Mouse (Mus musculus) adrenal gland, adult (tissue): ENCODE data around the gene Car4.

Experiments used
- DNase-seq, 2 experiments: peaks; one replicate each; pipeline ENCODE4 v3.0.0; 2022 to 2023; ENCODE audit warnings: low spot score in 1 of 2; ENCODE audit not compliant: inconsistent age in 2 of 2

Gene Car4

DNA sequence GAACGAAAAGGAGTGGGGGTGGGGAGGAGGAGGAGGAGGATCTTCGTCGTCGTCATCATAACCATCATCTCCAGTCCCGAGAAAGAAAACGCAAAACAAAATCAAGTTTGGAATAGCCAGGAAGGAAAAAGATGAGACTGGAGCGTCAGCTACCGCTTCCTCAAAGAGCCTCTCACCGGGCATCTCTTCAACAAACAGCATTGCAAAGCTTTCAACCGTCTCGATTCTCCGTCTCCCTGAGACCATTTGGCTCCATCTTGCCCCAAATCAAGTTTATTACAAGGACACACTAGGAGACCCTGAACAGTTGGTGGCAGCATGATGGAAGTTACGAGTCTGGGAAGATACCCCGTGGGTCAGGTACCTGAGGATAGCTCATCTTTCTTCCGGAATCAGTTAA, 415 bp upstream of the Car4 start:
- no peak for DNase-seq

DNA sequence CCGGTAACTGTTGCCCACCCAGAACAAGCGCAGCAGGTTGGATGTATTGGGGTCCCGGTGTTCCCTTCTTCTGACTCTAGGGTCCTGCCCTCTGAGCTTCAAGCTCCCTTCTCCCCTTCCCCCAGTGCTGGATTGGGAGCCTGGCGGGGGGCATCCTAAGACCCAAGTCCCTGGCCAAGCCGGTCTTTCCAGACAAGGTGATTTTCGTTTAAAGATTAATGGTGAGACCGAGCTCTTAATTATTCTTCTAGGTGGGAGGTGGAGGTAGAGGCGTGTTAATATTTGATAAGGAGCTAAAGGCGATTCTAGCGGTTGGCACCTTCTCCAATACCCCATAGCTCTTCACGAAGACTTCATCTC, 665 bp downstream of the Car4 start:
- no peak for DNase-seq

DNA sequence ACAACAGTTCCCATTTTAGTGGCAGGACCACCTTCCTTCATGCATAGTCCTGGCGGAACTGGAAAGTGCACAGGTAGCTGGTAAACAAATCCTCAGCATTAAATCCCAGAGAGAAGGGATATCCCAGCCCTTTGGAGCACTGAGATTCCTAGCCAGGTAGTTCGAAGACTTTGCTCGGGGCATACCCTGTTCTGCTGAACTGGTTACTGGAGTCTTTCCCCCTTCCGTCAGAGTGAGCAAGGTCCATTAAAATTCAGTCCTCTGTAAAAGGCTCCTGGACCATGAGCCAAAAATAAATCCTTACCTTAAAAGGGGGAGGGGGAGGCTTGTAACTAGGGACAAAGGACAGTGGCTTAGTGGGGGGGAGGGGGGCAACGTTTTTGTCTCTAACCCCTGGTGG, 1.6 kb downstream of the Car4 start:
- DNase-seq = no peak

DNA sequence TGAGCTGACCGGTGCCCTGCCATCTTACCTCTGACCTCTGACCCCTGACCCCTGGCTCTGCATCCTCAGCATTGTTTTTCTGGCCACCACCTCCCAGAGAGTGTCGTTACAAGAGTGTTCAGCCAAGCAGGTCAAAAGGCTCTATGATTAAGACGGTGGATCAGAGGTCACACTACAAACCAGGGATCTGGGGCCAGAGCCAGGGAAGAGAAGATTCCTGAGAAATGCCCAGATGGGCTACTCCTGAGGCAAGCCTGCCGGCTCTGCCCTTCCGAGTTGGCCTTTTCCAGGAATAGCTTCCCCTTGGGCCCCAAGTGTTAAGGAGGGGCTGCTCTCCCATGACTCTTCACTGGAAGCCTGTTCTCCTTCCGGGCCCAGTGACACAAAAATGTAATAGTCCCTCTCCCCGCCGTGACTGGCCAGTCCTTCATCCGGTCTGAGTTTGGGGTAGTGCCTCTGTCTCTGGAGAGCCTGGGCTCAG, 2.2 kb downstream of the Car4 start:
- DNase-seq = peak; percentile 8 to 55

DNA sequence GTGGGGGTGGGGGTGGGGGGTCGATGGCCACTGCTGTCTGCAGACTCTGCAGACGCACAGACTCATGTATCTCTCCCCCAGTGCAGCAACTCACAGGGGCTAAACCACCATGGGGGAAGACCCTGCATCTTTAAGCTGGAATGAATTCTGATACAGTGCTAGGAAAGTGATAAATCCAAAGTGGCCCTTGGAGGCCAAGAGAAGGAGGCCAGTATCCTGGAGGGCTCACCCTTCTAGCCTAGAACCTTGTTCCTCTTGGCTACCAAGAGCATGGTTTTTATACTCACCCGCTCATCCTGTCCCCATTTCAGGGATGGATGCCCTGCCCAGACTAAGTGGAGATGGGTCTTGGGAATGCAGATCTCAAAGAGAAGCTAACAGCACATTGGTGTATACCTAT, 2.7 kb downstream of the Car4 start:
- DNase-seq = no peak

DNA sequence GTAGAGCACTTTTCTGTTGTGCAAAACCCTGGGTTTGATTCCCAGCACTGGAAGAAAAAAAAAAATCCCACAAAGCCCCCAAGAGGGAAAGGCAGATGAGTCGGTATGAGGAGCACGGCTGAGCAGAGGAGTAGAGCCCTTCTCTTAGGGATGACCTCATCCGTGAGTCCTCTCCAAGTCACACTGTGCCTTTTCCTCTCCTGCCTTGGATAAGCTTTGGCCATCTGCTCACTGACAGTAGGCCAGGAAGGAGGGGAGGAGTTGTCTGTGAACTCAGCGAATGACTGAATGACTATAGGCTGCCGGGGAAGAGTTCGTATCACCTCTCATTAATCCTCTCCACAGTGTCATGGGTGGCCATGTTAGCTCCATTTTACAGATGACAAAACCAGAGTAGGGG, 3.2 kb downstream of the Car4 start:
- no peak for DNase-seq

DNA sequence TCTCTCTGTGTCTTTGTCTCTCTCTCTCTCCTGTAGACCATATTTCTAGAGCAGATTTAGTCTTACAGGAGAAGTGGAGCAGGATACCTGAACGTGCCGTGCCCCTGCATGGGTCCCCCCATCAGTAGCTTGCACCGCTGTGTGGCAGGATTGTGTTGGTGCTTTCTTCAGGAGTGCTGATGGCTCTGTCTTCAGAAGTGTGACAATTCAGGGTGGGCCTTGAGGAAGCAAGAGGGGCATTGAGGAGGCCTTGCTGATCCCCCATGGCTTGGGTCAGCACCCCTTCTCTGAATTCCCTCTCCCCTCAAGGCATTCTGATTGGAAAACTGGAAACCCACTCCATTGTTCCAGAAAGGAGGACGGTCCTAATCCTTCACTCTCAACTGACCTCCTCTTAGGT, 4.0 kb downstream of the Car4 start:
- DNase-seq = no peak

DNA sequence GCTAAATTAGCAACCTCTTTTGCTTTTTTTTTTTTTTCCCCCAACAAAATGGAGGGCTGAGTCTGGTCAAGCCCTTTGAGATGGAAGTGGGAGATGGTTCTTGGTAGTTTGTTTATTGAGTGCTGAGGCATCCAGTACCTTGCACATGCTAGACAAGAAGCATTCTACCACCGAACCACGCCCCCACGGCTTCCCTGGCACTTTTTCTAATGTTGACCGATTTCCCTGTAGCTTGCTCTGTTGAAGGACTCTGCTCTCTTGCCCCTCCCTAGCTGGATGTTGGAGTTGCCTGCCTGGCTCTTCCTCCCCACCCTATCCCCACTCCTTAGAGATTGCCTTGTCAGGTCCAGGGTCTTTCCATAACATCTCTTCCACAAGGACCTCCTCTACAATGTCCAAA, 5.0 kb downstream of the Car4 start:
- DNase-seq = no peak

DNA sequence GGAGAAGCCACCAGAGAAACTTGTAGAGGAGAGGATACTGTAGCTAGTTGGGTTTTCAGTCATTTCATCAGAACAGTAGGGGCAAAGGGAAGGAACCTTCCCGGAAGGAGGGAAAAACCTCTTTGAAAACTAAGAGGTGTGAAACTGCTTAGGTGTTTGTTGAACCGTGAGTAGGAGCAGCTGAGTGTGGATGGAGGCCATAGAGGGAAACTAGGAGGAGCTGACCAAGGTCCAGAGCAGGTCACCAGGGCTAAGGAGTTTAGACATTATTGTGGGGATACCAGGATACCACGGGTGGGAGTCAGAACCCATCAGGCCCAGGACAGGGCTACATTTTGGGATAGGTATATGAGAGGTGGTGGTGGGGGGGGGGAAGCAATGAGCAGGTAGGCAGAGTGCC, 6.0 kb downstream of the Car4 start:
- DNase-seq = no peak

DNA sequence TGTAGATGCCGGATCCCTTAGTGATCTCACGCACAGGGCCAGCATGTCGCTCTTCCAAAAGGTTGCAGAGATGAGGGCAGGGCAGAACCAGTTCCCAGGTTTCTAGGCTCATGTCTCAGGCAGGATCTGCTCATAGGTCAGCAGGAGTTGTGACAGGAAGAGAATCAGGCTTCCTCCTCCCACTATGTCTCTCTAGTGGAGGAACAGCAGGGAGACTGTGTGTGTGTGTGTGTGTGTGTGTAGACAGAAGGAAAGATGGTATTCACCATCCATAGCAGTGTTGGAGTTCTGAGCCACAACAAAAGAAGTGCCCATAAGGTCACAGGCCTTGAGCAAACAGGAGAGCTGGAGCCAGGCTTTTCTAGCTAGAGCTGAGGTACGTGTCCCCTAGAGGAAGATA, 9.1 kb downstream of the Car4 start:
- DNase-seq = no peak

DNA sequence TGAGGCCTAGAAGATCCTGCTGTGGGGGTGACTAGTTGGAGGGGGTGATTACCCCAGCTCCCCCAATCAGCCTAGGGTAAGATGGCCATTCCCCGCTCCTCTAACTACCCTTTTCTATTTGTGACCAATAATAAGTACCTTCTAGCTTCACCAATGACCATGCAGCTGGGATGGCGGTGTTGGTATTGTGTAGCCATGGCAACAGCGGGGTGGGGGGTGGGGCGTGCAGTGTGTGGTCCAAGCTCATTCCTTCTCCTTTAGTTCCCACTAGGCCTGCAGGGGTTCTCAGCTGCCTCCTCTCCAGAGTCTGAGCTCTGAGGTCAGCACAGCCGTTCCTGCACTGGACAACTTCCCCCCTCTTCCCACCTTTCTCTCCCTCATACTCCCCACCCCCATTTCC, 9.5 kb downstream of the Car4 start:
- no peak for DNase-seq

DNA sequence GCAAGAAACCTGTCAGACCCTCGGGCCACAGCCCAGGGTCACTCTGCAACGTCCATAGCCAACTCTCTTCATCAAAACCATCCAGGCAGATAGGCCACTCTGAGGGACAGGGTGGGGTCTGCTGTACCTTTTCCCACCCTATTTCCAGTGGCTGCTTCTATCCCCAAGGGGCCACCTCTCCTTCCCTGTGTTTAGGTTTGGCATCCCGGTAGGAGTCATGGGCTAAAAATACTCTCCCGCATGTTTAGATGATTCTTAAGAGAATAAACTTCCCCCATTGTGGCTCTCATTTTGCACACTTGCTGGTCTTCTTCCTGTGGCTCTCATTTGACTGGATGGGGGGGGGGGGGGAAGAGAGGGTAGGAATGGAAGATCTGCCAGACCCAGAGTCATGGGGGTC, 10.7 kb downstream of the Car4 start:
- DNase-seq = no peak

DNA sequence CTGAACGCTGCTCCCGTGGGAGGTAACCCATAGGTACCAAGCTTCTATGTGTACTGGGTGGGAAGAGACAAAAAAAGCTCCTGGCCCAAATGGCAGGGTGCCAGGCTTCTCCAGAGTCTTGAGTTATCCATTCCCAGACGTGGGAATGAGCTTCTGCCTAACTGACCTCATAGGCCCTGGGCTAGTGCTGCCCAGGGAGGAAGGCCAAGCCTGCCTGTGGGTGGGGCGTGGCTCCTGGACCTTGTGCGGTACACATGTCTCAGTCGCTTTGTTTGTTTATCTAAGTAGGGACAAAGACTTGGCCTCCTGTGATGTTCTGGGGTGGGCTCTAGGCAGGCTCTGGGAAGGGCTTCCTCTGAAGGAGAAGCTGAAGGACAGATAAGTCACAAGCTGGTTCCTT, 11.2 kb downstream of the Car4 start:
- DNase-seq = no peak

DNA sequence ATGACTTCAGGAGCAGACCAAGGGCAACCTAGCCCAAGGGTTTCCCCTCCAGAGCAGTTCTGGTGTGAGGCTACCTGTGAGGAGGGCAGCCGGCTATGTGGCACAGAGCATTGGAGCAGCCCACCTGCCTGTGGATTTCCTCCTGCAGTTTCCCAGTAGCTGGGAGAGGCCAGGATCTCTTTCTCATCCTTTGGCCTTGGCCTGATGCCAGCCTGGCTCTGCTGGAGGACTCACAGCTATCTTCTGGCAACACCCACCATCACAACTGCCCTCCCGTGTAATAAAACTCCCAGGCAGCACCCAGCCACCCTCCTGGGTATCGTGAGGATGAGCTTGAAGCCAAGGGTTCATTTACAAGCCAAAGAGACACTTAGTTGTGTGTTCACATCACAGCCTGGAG, 14.5 kb downstream of the Car4 start:
- peak; percentile 61 to 91 for DNase-seq

DNA sequence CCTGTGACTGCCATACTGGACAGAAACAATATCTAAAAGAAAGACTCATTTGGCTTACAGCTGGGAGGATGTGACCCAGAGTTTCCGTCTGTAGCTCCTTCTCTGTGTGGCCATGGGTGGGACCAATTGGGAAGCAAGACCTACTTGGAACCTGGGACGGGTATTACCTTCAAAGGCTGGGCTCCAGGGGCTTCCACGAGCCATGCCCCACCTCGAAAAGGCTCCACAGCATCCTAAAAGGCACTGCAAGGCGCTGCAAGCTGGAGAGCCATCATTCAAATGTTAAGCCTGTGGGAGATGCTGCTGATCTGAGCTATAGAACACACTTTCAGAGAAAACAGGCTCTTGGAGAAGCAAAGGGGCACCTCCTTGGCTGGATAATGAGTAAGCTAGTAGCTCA, 16.1 kb downstream of the Car4 start:
- DNase-seq = no peak

DNA sequence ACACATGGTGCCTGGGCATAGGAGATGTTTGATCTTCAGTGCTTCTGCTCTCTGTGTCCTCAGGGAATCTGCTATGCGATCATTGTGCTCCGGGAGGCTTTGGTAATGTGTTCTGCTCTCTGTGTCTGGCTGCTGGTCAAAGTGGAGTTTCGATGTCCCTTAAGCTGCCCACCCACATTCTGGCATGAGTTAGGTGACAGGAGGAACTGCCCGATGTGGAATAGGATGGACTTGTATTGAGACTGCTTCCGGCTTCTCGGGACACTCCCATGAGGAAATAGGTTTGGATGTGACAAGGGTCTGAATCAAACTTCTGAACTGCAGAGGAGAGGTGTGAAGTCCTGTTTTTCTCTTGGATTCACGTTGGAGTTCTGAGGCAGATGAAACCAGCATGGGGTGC, 17.0 kb downstream of the Car4 start:
- DNase-seq = no peak

DNA sequence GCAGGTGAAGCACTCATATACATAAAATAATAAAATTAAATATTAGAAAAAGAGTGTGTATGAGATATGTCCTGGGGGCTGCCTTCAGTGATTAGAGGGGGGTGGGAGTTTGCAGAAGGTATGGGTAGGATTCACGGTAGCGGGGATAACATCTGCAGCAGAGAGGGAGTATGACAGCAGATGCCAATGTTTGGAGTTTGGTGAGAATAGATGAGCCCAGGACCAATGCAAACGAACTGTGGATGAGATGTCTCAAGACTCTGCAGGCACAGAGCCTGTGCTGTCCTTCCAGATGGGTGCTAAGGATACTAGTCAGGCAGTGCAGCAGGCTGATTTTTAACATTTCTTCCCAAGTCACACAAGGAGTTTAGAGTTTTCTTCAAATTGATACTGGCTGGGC, 19.1 kb downstream of the Car4 start:
- DNase-seq = no peak

DNA sequence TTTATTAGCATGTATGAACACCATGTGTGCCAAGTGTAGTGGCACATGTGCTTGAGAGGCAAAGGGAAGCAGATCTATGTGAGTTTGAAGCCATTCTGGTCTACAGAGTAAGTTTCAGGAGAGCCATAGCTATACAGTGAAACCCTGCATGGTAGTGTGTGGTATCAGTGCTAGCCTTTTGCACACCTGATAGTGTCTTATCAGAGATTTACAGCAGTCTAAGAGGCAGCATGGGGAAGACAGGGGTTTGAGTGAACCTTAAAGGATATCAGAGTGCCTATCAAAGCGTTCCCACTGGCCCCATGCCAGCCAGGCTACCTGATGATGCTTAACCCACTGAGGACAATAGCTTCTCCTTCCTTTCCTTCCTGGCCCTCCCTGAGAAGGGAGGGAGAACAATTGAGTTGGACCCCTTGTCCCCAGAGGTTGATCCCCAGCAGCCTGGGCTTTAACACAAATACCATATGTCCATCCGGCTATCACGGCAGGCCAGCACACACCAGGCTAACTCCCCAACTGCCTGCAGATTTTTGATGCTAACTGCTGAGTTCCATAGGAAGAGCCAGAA, 19.9 kb downstream of the Car4 start:
- no peak for DNase-seq

DNA sequence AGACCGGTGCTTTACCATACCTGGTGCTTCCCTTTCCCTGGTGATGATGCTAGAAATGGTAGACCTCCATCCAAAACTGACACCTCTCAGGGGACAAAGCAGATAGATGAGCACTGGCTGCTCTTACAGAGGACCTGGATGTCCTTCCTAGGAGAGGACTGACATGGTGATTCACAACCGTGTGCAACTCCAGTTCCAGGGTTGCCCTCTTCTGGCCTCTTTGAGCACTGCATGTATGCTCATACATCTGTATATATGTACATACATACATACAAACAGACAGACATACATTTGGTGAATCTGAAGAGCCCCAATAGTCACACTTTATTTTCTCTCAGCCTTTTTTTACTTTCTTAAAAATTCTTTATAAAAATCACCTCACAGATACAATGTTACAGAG, 20.5 kb downstream of the Car4 start:
- peak in 1 of 2 experiments; percentile 72 for DNase-seq

DNA sequence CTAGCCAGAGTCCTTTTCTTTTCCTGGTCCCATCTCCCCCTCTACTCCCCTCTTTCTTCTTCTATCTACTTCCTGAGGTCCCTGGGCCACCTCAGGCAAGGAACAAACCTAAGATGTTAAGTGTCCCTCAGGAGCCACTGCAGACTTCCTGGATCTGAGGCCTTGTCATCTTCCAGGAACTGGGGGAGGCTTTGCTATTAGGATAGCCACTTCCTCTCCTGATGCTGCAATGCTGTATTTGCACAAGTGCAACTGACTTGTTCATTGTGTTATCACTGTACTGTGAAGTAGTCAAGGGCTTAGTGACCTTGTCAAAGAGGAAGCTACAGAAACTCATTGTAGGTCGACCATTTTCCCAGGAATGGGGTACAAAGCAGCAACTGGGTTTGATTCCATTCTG, 21.8 kb downstream of the Car4 start:
- peak in 1 of 2 experiments; percentile 29 for DNase-seq

DNA sequence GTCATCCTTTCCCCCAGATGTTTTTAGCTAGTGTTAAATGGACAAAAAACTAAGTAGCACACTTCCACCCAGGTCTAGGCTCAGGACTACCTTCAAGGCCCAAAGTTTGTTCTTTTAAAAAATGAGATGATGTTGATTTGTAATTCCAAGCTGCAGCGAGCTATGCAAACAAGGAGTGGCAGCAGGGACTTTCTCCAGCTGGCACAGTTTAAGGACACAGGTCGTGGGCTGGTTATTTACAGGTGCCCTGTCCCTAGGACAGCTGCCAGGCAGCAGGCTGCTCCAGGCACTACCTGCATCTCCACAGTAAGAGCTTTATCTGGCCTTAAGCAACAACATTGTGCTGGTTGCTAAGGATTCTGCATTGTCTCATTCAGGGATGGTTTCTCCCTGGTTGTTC, 23.1 kb downstream of the Car4 start:
- DNase-seq = no peak

DNA sequence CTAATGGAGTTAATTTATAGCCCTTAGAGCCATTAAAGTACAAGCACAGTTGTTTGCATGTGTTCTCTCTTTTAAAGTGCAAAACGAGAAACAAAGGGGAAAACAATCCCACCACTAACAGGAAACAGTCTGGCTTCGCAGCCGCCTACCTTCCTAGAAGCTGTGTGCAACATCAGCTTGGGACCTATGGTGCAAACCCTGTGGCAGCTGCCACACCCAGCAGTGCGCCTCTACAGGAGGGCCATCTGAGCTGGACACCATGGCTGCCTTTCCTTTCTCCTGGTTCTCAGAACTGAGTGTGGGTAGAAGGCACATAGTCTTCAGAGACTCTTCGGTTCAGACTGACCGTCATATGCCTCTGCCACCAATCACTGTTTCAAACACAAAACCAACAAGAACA, 27.8 kb downstream of the Car4 start:
- DNase-seq = no peak

DNA sequence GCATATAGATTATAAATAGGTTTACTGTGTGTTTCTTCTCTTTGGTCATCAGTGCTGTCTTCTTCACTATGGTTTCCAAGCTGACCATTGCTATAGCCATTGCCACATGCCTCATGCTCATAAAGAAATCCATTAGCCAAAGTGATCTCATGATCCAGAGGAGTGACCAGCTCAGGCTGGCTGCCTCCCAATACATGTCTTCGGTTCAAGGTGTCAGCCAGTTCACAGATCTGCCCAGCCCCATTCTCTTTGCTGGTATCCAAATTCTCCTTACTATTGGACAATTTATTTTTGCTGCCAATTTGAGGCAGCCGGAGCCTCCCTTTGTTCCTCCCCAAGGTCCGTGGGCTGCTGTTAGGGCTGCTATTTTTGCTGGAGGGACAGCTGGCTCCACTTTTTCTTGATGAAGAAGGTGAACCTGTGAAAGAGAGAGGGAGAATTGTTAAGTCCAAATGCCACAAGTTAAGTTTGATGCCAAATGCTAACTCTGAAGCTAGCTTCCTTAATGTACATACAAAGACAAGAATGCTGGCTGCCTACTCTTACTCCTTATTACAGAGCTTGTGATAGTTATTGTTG, 30.8 kb downstream of the Car4 start:
- no peak for DNase-seq
